Mouse (Mus musculus): ENCODE data around the gene Gimap8.
"Not testable (repeated sequence)": the region's sequence is repeated elsewhere in the genome, so short reads cannot be mapped to it uniquely, and the experiment has no call there.

Gimap8 gene

DNA sequence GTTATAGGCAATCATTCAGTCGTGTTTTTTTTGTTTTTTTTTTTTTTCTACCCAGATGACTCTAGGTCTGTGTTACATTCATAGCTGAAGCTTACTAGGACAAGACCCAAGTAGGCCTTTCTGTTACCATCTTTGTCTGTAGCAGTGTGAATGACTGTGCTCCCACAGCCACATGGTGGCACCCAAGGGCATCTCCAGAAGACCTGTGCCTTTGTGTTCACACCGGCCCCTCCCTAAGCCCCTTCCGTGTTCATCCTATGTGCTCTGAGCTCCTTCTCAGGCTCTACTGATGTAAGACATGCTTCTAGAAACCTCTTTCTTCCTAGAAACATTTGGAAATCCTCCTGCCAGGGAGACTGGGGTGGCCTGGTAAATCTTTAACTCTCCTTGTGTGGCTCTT is at the start of gene Gimap8:
Gene Gimap8, plus strand, starts transcription at position 240 of the 400 bp plus-strand sequence.
- no peak for DNase-seq

DNA sequence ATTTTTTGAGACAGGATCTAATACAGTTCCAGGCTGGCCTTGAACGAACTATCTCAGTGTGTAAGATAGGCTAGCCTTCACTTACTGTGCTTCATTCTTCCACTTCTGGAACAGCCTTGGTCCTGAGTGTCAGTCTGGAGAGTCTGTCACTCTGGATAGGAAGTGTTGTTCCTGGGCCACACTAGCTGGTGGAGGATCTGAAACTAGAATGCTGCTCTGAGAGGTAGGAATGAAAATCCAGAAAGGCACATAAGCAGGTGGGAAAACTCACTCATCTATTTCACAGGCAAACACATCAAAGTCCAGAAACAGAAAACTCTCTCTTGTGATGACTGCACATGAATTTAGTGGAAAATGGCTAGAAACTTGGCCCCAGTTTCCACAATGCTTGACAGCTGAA is 46.4 kb upstream of the Gimap8 start:
- DNase-seq, result no peak

DNA sequence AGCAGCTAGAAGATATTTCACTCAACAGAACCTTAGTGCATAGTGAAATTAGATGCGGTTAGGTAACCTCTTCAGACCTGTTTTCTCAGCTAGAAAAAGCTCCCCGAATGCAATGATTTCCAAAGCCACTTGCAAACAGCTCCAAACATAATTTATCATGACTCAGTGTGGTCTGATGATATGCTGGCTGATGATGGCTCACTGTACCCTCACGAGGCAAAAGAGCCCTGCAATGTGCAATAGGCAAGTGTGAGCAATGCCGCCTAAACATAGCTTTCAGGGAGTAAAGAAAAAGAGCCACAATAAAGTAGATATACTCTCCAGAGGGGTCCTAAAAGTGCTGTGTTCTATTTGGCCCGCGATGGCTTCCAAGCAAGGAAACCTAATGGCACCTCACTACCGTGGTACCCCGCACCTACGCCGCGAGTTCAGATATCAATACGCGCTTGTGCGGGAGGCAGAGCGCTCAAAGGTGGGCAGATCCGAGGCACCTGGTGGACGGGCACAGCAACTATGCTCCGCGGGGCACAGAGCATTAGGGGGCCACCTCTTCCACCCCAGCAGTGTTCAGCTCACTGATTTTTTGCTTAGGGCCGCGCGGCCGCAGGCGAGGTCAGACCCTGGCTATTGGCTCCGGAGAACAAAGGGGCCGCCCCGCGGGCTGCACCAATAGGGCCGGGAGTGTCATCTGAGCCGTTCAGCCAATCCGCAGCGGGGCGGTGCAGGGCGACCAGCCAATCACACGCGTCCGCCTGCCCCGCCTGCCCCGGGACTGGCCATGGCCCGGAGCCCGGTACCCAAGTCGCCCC is 45.6 kb upstream of the Gimap8 start, which contains the start of gene Zfp775:
Gene Zfp775, plus strand, starts transcription at position 793 of the 809 bp plus-strand sequence.
- peak; percentile 98 for DNase-seq

DNA sequence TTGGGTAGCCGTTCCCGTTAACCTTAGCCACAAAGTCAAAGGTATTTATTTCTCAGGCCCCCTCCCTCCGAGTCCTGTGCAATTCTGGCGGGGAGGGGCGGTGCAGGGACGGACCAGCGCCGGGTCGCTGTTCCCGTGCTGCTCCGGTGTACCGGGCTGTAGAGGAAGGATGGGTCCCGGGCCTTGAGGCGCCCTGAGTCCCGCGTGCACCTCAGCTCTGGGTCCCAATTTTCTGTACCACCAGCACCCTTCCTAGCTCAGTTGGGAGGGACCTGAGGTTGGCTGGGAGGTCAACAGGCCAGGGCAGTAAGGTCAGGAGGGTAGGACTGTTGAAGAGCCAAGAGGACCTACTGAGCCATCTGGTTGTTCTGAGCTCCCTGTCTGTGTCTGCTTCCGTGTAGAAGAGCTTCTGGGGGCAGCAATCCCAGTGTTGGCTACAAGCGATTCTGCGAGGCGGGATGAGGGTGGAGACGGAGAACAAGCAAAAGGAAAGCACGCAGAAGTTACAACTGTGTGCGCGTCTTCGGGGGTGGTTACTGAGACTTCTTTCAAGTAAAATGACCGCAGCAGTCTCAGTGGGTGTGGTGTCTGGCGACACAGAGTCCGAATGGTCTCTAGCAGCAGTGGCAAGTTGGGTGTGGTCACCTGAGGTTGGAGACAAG is 44.8 kb upstream of the Gimap8 start:
- DNase-seq, result peak in 1 of 2 experiments; percentile 56

DNA sequence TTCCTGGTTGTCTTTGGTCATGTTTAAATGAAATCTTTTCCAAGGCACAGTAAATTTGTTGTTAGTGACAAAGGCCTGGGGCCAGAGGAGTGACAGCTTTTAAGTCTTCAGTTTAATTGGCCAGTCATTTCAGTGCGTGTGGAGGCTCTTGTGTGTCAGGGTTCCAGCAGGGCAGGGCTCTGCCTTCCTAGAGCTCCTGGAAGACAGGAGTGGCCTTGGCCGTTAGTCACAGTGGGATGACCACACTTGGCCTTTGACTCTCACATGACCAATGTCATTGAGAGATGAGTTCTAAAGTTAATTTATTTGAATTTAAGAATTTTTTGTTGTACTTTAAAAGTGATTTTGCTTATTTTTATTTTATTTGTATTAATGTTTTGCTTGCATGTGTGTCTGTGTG is 38.9 kb upstream of the Gimap8 start:
- no peak for DNase-seq

DNA sequence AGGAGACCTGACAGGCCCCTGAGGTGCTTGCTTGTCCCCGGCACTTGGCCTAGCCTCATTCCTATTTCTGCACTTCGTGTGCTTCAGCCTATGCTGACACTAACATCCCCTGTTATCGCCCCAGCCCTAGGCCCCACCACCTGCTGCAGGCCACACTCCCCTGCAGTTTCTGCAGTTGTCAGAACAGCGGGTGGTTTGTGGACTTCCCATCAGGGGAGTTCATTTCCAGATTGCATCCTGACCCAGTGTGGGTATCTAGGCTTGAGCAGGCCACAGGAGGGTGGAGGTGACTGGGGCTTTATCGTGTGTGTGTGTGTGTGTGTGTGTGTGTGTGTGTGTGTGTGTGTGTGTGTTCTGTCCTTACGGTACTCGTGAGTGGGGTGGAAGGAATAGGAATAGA is 37.5 kb upstream of the Gimap8 start:
- DNase-seq, result peak in 1 of 2 experiments; percentile 35

DNA sequence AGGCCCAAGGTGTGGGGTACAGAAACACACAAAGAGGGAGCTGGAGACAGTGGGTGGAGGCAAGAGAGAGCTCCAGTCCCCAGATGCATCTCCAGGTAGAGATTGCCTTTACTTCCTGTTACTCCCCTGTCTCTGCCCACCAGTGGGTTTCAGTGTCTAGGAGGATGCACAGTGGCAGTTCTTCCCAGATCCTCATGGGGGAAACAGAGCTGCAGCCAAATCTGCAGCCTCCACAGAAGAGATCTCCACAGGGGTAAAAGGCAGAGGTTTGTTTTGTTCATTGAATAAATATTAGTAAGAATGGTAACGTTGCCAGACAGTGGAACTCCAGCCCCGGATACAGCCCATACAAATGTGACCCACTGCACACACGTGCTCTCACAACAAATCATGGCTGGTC is 36.4 kb upstream of the Gimap8 start:
- DNase-seq, result no peak

DNA sequence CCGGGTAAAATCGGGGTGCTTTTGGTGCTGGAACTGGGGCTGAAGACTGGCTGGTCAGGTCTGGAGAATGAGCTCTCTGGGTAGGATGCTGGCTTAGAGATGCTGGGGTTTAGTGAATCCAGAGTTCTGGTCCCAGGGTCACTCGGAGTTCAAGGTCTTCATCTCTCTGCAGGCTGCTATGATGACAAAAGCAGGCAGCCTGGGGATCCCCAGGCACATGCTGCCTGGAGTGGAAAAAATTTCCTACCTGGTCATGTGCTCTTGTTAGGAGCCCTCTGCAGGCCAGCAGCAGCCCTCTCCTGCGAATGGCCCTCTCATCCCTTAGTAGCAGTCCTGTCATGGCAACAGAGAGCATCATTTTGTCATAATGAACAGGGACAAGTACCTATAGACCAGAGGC is 33.6 kb upstream of the Gimap8 start:
- DNase-seq, result no peak

DNA sequence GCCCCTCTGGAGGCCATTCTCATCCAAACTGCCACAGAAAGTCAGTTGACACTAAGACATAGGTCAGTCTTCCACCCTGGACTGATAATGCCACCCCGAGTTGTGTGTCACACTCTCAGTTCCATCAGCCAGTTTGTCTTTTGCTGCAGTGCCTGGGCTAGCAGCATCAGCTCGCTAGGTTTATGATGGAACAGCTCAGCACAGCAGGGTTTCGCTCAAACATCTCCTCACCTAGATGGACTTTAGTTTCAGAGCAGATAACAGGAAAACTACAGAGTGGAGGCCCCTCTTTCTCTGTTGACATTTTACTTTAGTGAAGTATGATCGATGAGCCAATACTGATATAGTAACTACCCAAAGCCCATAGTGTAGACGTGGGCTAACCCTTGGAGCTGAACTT is 32.3 kb upstream of the Gimap8 start:
- no peak for DNase-seq

DNA sequence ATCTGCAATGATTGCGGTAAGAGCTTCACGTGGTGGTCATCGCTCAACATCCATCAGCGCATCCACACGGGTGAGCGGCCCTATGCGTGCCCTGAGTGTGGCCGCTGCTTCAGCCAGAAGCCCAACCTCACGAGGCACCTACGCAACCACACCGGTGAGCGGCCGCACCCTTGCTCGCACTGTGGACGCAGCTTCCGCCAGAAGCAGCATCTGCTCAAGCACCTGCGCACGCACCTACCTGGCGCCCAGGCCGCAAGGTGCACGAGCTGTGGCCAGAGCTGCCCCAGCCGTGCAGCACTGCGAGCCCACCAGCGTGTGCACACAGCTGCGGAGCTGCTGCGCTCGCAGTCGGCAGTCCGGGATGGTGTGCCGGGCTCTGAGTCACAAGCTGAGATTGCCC is 27.0 kb upstream of the Gimap8 start:
- no peak for DNase-seq

DNA sequence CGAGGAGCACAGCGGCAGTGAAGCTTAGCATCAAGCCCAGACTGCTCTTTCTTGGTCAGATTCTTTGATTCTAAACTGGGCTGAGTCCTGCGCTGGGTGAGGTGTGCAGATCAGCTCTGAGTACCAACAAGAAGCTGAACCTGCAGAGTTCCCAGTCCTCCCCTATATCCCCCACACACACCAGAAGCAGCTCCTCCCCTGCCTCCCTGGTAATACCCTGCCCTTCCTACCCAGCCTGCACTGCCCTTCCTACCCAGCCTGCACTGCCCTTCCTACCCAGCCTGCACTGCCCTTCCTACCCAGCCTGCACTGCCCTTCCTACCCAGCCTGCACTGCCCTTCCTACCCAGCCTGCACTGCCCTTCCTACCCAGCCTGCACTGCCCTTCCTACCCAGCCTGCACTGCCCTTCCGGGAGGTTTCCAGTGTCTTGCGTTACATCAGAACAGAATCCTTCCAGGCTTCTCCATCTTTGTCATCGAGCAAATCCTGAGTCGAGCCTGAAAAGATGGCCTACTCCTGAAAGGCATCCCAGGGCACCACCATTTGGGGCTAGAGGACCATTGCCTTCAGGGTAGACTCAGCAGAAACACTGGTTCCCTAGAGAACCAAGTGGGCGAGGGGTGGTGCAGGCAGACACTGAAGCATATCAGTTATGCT is 24.7 kb upstream of the Gimap8 start:
- not testable (repeated sequence) for DNase-seq

DNA sequence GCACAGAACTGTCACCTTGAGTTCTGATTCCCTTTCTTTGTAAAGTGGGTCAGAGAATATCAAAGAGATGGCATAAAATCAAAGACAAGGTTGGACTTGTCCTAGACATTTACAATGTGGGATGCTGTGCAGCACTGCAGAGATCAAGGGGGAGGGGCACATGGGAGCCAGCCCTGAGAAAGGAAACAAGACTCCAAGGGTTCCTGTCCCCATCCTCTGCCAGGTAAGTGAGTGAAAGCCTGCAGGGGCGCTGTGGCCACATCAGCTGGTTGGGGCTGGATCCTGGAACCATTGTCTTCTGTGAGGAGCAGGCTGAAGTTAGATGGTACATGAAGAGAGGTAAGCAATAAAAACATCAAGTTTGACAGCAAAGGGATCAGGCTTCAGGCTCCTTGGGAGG is 23.6 kb upstream of the Gimap8 start:
- DNase-seq, result no peak

DNA sequence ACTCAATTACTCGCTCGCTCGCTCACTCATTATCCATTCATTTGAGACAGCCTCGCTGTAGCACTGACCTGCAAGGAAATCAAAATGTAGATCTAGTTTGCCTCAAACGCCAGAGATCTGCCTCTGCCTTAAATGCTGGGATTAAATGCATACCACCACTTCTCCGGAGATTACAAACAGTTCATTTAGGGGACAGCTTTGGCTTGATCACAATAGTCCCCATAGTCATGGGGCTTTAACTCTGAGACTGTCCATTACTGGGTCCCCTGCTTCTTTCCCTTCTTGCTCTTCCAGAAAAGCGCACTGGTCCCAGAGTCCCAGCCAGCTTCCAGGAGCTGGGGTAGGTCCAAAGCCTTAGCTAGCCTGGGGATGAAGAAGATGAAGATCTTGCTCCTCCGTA is 20.6 kb upstream of the Gimap8 start, which contains the start of gene AI854703:
Gene AI854703, plus strand, starts transcription at position 301 of the 400 bp plus-strand sequence.
- no peak for DNase-seq

DNA sequence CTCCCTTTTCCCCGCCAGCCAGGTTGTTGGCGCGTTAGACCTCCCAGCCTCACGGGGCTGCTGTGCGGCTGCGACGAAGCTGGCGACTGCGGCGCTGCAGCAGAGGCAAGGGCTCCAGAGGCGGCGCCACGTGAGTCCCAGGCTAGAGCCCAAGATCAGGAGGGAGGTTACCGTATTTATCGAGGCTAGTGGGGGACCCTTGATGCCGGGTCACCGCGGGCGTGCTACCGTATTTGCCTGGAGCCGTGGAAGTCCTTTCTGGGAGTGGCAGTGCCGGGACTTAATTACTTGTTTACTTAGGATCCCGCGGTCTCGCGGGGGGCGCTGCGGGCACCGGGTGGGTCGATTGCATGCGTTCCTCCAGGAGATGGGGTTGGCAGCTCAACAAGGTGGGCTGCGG is 20.1 kb upstream of the Gimap8 start:
- DNase-seq, result peak; percentile 72 to 77

DNA sequence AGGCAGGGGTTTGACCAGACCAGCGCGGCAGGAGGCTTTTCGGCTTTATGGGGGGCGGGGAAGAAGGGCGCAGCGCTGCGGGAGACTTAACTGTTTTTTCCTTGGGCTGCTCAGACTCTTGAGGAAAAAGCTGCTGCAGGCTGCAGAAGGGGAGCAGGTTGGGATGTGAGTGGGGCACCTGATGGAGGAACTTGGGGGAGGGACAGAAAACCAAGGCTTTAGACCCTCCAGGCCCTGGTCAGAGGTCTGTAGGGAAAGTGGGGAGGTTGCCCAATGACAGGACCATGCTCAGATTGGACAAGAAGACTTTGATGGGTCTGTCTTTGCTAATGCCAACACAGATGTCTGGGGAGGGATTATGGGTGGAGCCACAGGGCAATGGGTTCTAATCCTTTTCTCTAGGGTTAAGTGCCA is 19.5 kb upstream of the Gimap8 start:
- DNase-seq, result peak in 1 of 2 experiments; percentile 30

DNA sequence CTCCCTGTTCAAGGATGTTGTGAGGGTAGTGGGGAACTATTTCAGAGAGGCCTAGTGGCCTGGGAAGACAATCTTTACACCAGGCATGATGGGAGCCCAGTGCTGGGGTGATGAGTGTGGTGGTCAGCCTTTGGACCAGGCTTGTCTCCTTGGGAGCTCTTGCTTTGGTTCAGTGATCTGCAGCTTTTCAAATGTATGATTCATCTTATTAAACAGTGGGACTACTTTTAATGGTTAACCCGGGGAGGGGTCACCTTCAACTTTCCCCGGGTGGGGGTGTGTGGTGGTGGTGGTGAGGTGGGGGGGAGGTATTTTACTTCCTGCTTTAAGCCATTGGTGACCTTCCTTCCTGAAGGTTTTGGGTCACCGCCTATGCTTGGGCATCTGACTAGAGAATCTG is 18.7 kb upstream of the Gimap8 start:
- DNase-seq, result no peak

DNA sequence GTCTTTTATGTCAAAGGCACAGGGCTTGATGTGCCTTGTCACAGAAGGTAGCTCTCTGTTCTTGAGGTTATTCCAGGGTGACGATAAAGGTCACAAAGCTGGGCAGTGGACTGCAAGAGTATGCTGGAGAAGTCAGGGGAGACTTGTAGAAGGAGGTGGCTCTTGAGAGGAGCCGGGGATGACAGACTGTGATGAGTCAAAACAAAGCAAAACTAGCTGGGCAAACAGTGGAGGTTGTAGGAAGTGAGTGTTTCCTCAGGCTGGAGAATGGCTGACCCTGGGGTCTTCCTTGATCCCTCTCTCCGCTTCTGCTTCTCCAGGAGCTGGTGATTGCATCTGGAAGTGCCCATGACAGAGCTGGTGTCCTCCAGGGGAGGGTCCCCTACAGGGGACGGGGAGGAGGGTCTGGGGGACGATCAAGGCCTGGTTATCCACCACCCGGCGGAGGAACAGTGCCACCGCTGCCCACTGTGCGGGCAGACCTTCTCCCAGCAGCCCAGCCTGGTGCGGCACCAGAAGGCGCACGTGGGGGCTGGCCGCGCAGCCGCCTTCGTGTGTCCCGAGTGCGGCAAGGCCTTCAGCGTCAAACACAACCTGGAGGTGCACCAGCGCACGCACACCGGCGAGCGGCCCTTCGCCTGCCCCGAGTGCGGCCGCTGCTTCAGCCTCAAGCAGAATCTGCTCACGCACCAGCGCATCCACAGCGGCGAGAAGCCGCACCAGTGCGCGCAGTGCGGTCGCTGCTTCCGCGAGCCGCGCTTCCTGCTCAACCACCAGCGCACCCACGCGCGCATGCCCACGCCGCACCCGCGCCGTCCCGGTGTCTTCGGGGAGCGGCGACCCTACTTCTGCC is 18.0 kb upstream of the Gimap8 start:
- peak; percentile 54 to 69 for DNase-seq

DNA sequence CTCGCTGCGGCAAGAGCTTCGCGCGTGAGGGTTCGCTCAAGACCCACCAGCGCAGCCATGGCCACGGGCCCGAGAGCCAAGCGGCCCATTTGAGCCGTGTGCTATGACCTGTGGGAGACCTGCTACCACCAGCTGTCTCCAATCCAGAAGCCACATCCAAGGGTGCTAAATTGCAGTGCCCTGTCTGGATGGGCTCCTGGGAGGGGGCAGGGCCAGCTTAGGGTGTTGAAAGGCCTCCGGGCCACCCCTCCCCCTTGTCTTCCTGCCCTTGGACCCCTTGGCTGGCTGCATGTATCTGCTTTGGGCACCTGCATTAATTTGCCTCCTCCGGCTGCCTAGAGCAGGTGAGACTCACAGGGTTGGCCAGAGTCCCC is 17.4 kb upstream of the Gimap8 start:
- DNase-seq, result no peak

DNA sequence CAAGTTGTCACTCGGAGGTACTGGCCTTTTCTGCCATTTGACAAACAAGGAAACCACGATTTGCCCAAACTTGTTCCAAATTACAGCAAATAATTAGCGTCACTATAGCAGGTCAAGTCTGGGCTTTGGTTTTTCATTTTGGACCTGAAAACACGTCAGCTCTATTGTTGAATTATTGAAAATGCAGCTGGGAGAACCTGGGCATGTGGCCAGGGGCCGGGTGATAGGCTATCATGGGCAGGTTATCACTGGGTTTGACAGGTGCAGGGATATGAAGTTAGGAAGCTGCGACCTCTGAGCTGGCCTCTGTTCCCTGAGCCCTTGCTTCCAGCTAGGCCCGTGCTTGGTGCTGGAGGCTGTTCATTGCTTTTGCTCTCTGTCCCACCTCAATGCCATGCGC is 16.2 kb upstream of the Gimap8 start:
- DNase-seq, result no peak

DNA sequence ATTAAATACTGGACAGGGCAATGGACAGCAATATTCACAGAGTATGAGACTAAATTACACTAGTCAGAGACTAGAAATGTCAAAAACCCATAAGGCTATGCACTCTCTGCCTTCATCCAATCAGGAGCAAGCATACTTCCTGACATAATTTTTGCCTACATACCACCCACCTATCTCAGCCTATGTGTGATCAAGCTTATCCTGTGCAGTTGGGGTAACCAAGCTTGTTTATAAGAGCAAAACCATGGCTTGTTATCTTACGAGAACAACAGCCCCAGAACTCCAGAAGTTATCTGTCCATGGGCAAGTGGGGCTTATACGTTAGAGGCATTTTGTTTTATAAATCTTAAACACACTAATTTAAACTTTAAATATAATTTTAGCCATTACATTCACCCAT is 11.9 kb upstream of the Gimap8 start:
- no peak for DNase-seq

DNA sequence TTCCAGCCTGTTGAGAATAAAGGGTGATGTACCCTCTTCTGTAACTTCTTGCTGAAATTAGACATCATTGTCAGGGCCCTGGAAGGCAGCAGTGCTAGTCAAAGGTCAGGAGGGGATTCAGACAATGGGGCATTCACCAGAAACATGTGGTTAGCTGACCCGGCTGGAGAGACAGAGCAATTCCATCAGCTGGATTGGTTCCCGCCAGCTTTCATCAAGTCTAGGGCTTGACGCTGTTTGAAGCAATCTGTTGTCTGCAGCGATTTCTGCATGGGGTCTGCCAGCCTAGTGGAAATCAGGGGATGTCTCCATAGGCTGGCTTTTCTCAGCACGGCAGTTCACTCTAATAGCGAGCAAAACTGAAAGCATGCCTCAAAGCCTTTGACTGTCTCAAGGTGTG is 10.5 kb upstream of the Gimap8 start:
- no peak for DNase-seq

DNA sequence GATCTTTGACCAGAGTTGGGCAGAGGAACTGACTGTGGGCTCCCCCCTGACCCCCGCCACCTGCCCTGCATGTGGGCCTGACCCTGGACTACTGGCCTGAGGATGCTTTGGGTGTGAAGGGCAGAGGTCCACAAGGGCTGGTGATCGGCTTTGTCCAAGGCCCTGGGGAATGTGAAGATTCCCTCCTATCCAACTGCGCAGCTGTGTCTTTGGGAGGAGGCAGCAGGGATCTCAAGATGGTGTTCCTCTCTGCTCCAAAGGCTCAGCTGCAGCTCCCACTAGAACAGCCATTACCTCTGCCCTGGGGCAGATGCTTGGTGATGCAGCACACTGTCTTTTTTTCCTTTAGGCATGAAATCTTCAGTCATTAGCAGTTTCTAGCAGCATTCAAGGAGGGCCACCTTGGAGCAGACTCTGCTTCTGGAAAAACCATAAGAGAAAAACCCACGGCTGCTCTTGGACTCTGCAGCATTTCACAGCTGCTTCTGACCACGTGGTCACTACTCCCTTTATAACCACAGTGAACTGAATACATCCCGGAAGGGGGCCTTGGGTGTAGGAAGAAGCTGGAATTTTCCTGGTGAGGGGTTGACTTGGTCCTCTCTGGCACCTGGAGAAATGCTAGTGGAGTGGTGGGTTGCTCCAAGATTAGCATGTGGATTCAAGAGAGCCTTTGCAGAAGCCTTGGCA is 9.1 kb upstream of the Gimap8 start:
- DNase-seq, result no peak
